Mouse (Mus musculus) granulocyte monocyte progenitor cell, adult 5-6 weeks (primary cell): ENCODE results near the gene Tox2. TPM values are rescaled to one million over a fixed set of nuclear protein-coding genes. Genes with fewer than 3 reads are reported as not detected.

Experiments
- ATAC-seq: replicated peaks from 2 replicates; pipeline ENCODE4 v1.8.0; 2016; ENCODE audit warnings: mild to moderate bottlenecking, moderate TSS enrichment, inconsistent platforms; ENCODE audit not compliant: poor library complexity, severe bottlenecking
- total RNA-seq, 2 experiments: library from RNA; stranded (forward) in 1 of 2; stranded (reverse) in 1 of 2; fragments of 200-712, 200-1000 nt in 1 of 2; fragments of >200 nt in 1 of 2; fragmentation: Nextera tagmentation in 1 of 2; gene quantifications; 2 replicates each; pipeline ENCODE4 v1.2.3; 2014 to 2017

Gene Tox2
- total RNA-seq, 2 experiments from 2014 or later, result not detected

DNA sequence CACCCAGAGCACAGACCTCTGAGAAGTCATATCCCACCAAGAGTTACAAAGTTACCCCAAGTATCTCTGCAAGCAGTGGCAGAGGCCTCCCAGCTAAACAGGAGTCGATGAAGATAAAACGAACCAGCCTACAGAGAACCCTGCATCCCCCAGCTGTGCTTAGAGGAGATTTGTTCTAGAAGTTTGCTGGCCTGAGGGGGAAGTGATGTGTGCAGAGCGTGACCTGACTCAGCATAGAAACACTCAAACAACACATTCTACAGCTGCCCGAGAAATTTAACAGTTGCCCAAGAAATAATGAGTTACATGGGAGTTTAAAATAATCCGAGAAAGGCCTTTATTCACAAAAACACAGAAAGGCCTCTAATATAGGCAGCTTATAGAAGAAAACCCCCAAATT is 155.7 kb downstream of the Tox2 start:
- ATAC-seq, result no peak

- ATAC-seq, result no peak
Measured at GRCm38 (mm10) chr2:163359253-163359652, 156.3 kb downstream of the Tox2 start.

GRCm38 (mm10) chr2:163360858-163361623 is 158.1 kb downstream of the Tox2 start:
- ATAC-seq, result no peak

- no peak for ATAC-seq
Measured at GRCm38 (mm10) chr2:163362940-163363921, 160.3 kb downstream of the Tox2 start.

GRCm38 (mm10) chr2:163364785-163365541 is 162.0 kb downstream of the Tox2 start:
- no peak for ATAC-seq

DNA sequence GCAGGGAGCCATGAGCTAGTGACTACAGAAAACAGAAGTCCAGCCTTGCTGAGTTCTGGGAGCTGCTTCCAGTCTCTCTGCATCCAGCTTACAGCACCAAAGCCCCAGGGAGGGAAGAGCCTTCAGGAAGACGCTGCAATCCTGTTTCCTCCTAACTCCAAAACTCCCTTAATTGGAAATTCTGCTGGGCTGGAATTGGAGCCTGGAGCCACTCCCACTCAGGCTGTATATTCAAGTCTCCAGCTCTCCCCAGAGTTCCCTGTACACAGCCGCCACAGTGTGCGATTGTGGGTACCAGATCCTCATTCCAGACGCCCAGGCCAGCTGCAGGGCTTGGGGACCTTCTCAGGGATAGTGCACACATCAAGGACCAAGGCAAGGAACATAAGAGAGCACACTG is 167.2 kb downstream of the Tox2 start:
- ATAC-seq, result no peak

DNA sequence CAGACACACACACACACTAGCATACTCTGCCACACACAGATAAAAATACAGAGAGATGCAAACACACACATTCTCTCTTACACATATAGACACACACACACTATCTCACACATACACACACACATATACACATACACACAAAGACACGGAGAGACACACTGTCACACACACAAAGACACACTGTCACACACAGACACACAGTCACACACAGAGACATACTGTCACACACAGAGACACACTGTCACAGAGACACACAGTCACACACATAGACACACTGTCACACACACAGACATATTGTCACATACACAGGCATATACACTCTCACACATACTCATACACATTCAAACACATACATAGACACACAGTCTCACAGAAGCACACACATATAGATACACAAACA is 169.7 kb downstream of the Tox2 start:
- no peak for ATAC-seq

Other genes starting within 250 kb of the Tox2 start
- gene Sgk2, start 215.8 kb upstream of the Tox2 start, total RNA-seq (2014; fragmentation: Nextera tagmentation), result not detected in 2 replicates
- not detected in 2 replicates for gene Sgk2, start 215.8 kb upstream of the Tox2 start, total RNA-seq (2017)
- 39.4 and 42.5 TPM in 2 replicates for gene Ift52, start 185.8 kb upstream of the Tox2 start, total RNA-seq (2014; fragmentation: Nextera tagmentation)
- gene Ift52, start 185.8 kb upstream of the Tox2 start, total RNA-seq (2017), result 19.9 and 23.8 TPM in 2 replicates
- 60.2 and 71.5 TPM in 2 replicates for gene Mybl2, start 148.4 kb upstream of the Tox2 start, total RNA-seq (2014; fragmentation: Nextera tagmentation)
- gene Mybl2, start 148.4 kb upstream of the Tox2 start, total RNA-seq (2017), result 40.6 and 42.4 TPM in 2 replicates
- gene Gtsf1l, start 115.3 kb upstream of the Tox2 start, total RNA-seq (2014; fragmentation: Nextera tagmentation), result not detected in 2 replicates
- gene Gtsf1l, start 115.3 kb upstream of the Tox2 start, total RNA-seq (2017), result not detected in 2 replicates
- not detected in 2 replicates for gene Jph2, start 194.9 kb downstream of the Tox2 start, total RNA-seq (2014; fragmentation: Nextera tagmentation)
- not detected in 2 replicates for gene Jph2, start 194.9 kb downstream of the Tox2 start, total RNA-seq (2017)
- gene Oser1, start 221.6 kb downstream of the Tox2 start, total RNA-seq (2014; fragmentation: Nextera tagmentation), result 76.0 and 92.9 TPM in 2 replicates
- gene Oser1, start 221.6 kb downstream of the Tox2 start, total RNA-seq (2017), result 91.0 and 101 TPM in 2 replicates
- gene Gdap1l1, start 235.4 kb downstream of the Tox2 start, total RNA-seq (2014; fragmentation: Nextera tagmentation), result not detected in 2 replicates
- gene Gdap1l1, start 235.4 kb downstream of the Tox2 start, total RNA-seq (2017), result not detected in 2 replicates